Comparison of ENCODE assay signal across 9 mouse cellular contexts in the genomic region with DNA sequence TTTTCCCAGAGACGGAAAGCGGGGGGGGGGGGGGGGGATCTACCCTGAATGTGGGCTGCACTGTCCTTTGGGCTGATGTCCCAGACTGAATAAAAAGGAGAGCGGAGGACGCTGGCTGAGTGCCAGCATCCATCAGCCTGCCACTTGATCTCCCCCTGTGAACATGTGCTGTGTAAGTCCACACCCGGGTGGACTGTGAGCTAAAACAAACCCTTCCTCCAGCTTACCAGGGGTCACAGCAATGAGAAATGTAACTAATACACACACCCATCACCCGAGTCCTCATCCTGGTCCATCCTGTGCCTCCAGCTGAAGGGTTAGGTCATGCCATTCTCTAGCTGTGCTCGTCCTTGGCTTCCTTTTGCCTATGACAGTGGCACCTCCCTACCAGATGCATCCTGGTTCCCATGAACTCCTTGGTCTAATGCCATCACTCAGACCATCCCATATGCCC. TPM values are rescaled to one million over a fixed set of nuclear protein-coding genes. Genes with fewer than 3 reads are reported as not detected.
DNase-seq lines count a peak whose midpoint lies in the region; ATAC-seq and TF ChIP-seq lines count a peak whose summit lies in the region.
"Had no signal": no experiment of that assay in that cellular context is flagged by ENCODE, and none has a peak within 500 bp of the region (broad histone marks: within the 10 kb centered on the region; RNA-seq: fewer than 3 reads in every experiment).

No protein-coding gene starts in this region.

- H3K27me3 ChIP-seq in stomach, postnatal 0 days (ENCODE audit: control insufficient read depth, insufficient read depth, low read length): no peaks in the 10 kb centered on the region
- H3K27me3 ChIP-seq: limb, embryonic 15.5 days had no signal

- no peak for TF ChIP-seq EP300 in stomach, postnatal 0 days (optimal IDR thresholded peaks at IDR 0.05)

- peak overlapping the region; percentile 17; the same call in 1 of the 2 replicates for H3K4me2 ChIP-seq in stomach, postnatal 0 days (replicated peaks; ENCODE audit: low read depth)
- H3K4me2 ChIP-seq: limb, embryonic 15.5 days had no signal

- DNase-seq in layer of hippocampus, adult 11-12 months (ENCODE audit: low spot score): peak; percentile 45
- DNase-seq in layer of hippocampus, adult 8-10 months (ENCODE audit: low spot score in 2 of 2): no peak
- DNase-seq in cerebellum, adult 11 months: peak; percentile 62
- peak; percentile 33 for DNase-seq in gastrocnemius, postnatal 25 days
- peak; percentile 73 for DNase-seq in kidney, postnatal 10 days
- DNase-seq in stomach, postnatal 0 days (ENCODE audit: low spot score): peak; percentile 58
- no peak for DNase-seq in frontal cortex, postnatal 14 days (ENCODE audit: low spot score in 2 of 2)
- no peak for DNase-seq in layer of hippocampus, postnatal 25 days (ENCODE audit: extremely low spot score in 1 of 2, low spot score in 1 of 2)

- H3K9ac ChIP-seq in stomach, postnatal 0 days (ENCODE audit: low read length): no peak overlapping the region
- H3K9ac ChIP-seq: limb, embryonic 15.5 days had no signal

- no peak for TF ChIP-seq CTCF in stomach, postnatal 0 days (IDR thresholded peaks at IDR 0.05; ENCODE audit: low read depth)

- 0 out of 2 replicates have a peak, but pooled peaks have one; percentile 11 for ATAC-seq in stomach, postnatal 0 days (ENCODE audit: low FRiP score, low TSS enrichment)

- no peak overlapping the region for H3K4me3 ChIP-seq in stomach, postnatal 0 days (ENCODE audit: low read depth, low read length)
- H3K4me3 ChIP-seq: limb, embryonic 15.5 days had no signal

- H3K4me1 ChIP-seq in stomach, postnatal 0 days (replicated peaks; ENCODE audit: control insufficient read depth, insufficient read depth): peaks cover 31% of the 10 kb centered on the region

- peaks cover 13% of the 10 kb centered on the region; the same call in 1 of the 2 replicates for H3K36me3 ChIP-seq in stomach, postnatal 0 days (ENCODE audit: control insufficient read depth, insufficient read depth, low read length)

- H3K27ac ChIP-seq in stomach, postnatal 0 days (replicated peaks): peak overlapping the region; percentile 30; the same call in 1 of the 2 replicates
- H3K27ac ChIP-seq: limb, embryonic 15.5 days had no signal

- H3K9me3 ChIP-seq in stomach, postnatal 0 days (ENCODE audit: control insufficient read depth, low read length): no peaks in the 10 kb centered on the region
- H3K9me3 ChIP-seq: limb, embryonic 15.5 days had no signal

- WGBS in stomach, postnatal 0 days: 17% methylated on average over 7 of the region's 7 CpGs

RNA-seq across cellular contexts. Expression of a gene that starts 8.1 kb away (rescaled TPM):
- 100 to 1,000 TPM; 782 to 804 (median 787) TPM for total RNA-seq in layer of hippocampus, adult 8-10 months (2022)
- total RNA-seq in gastrocnemius, postnatal 25 days (2021): 10 to 100 TPM; 21.2 to 22.6 TPM
- 134 and 147 TPM in 2 replicates for polyA plus RNA-seq in stomach, postnatal 0 days (2015; fragmentation: Nextera tagmentation; extraction: Ambion mirVana)
- 100 to 1,000 TPM; 728 to 849 TPM for total RNA-seq in layer of hippocampus, postnatal 25 days (2021)

RNA-seq across cellular contexts. Expression of a gene that starts 26.1 kb away (rescaled TPM):
- total RNA-seq in layer of hippocampus, adult 8-10 months (2022): 1 to 10 TPM; 4.3 to 5.3 (median 4.5) TPM
- not detected for total RNA-seq in gastrocnemius, postnatal 25 days (2021)
- 0.16 and 0.18 TPM in 2 replicates for polyA plus RNA-seq in stomach, postnatal 0 days (2015; fragmentation: Nextera tagmentation; extraction: Ambion mirVana)
- total RNA-seq in layer of hippocampus, postnatal 25 days (2021): 1 to 10 TPM; 3.5 to 4.0 TPM

RNA-seq across cellular contexts. Expression of a gene that starts 58.7 kb away (rescaled TPM):
- total RNA-seq in layer of hippocampus, adult 8-10 months (2022): under 1 TPM in 3 of 4 experiments, not detected in 1; 0.08 to 0.52 (median 0.25) TPM
- not detected for total RNA-seq in gastrocnemius, postnatal 25 days (2021)
- polyA plus RNA-seq in stomach, postnatal 0 days (2015; fragmentation: Nextera tagmentation; extraction: Ambion mirVana): 0.08 and 0.16 TPM in 2 replicates
- total RNA-seq in layer of hippocampus, postnatal 25 days (2021): under 1 TPM in 1 of 2 experiments, not detected in 1; 0.12 TPM

Comparison
In these comparisons a context has a peak if more than half of its experiments do, and no peak if none do; other contexts are left out.
1. DNase-seq: peak in layer of hippocampus, adult 11-12 months (single experiment), cerebellum, adult 11 months (single experiment), gastrocnemius, postnatal 25 days (single experiment), kidney, postnatal 10 days (single experiment) and stomach, postnatal 0 days (single experiment); none in layer of hippocampus, adult 8-10 months (0 of 2), frontal cortex, postnatal 14 days (0 of 2) and layer of hippocampus, postnatal 25 days (0 of 2).
2. RNA of a gene that starts 8.1 kb away (total RNA-seq): 728 to 849 TPM in layer of hippocampus, postnatal 25 days and 782 to 804 TPM in layer of hippocampus, adult 8-10 months; 21.2 to 22.6 TPM in gastrocnemius, postnatal 25 days; every median in the first group is over 10 times any median in the second.
3. RNA of a gene that starts 26.1 kb away (total RNA-seq): 4.3 to 5.3 TPM in layer of hippocampus, adult 8-10 months and 3.5 to 4.0 TPM in layer of hippocampus, postnatal 25 days; not detected in gastrocnemius, postnatal 25 days; every median in the first group is over 4 times any median in the second.